Mouse (Mus musculus) CH12.LX (cell line): ENCODE measurements around the gene Rtn4rl2. TPM values are rescaled to one million over a fixed set of nuclear protein-coding genes. Genes with fewer than 3 reads are reported as not detected.

Experiments used
- DNase-seq: peaks from one replicate; pipeline ENCODE4 v3.0.0-alpha.2; 2013; ENCODE audit errors: extremely low read depth
- H3K27ac ChIP-seq: 2 replicates; pipeline ENCODE4 v1.5.1; 2012; ENCODE audit warnings: low read depth, mild to moderate bottlenecking, control low read depth, moderate library complexity; ENCODE audit not compliant: insufficient read depth
- H3K27me3 ChIP-seq: replicated peaks from 2 replicates; pipeline ENCODE3; 2012; ENCODE audit warnings: inconsistent platforms
- H3K36me3 ChIP-seq, 2 experiments: replicated peaks in 1 of 2; 2 replicates each; pipeline versions ENCODE3 to v1.6.1; 2012; ENCODE audit warnings: inconsistent platforms in 1 of 2, low read length in 1 of 2, mild to moderate bottlenecking in 1 of 2, mixed read lengths in 1 of 2, moderate library complexity in 1 of 2; ENCODE audit not compliant: control insufficient read depth in 1 of 2, insufficient read depth in 1 of 2
- H3K4me1 ChIP-seq, 2 experiments: 2 replicates each; pipeline ENCODE4 v1.6.1; 2012; ENCODE audit warnings: inconsistent platforms in 1 of 2, moderate library complexity in 1 of 2; ENCODE audit not compliant: insufficient read depth in 2 of 2, control insufficient read depth in 1 of 2
- H3K4me2 ChIP-seq: 2 replicates; pipeline ENCODE4 v1.6.1; 2012; ENCODE audit warnings: low read depth, mild to moderate bottlenecking, control low read depth; ENCODE audit not compliant: poor library complexity, insufficient read depth, severe bottlenecking
- H3K4me3 ChIP-seq, 3 experiments: fragments of 150-350 bp in 1 of 3; sonication (generic) in 1 of 3; replicated peaks in 1 of 3; 2 replicates each; pipeline versions ENCODE3 to v1.5.1; 2011 to 2012; ENCODE audit warnings: low read depth in 2 of 3, low read length in 2 of 3, mild to moderate bottlenecking in 2 of 3, moderate library complexity in 2 of 3, control low read depth in 1 of 3, improper control_type of control experiment in 1 of 3, inconsistent platforms in 1 of 3, mixed read lengths in 1 of 3; ENCODE audit not compliant: poor library complexity in 1 of 3
- H3K79me2 ChIP-seq: replicated peaks from 2 replicates; pipeline ENCODE4 v1.6.1; 2012; ENCODE audit warnings: mild to moderate bottlenecking, moderate library complexity; ENCODE audit not compliant: control insufficient read depth, poor library complexity, insufficient read depth, severe bottlenecking; ENCODE audit errors: extremely low read depth
- H3K9ac ChIP-seq: 2 replicates; pipeline ENCODE4 v1.6.1; 2012; ENCODE audit warnings: low read depth, mild to moderate bottlenecking, control low read depth, moderate library complexity; ENCODE audit not compliant: insufficient read depth
- H3K9me3 ChIP-seq: replicated peaks from 2 replicates; pipeline ENCODE3; 2012; ENCODE audit warnings: low read length, inconsistent platforms, mixed read lengths
- CTCF ChIP-seq, 2 experiments: IDR thresholded peaks in 1 of 2; conservative IDR thresholded peaks in 1 of 2; 2 replicates each; pipeline ENCODE4 v1.5.1; 2011 to 2012; ENCODE audit warnings: low read depth in 2 of 2, low read length in 2 of 2, improper control_type of control experiment in 1 of 2, inconsistent platforms in 1 of 2, mild to moderate bottlenecking in 1 of 2, moderate library complexity in 1 of 2
- ELF1 ChIP-seq: IDR thresholded peaks from 2 replicates; pipeline ENCODE4 v1.6.1; 2014; ENCODE audit warnings: low read depth, mild to moderate bottlenecking, inconsistent platforms, low read length, improper control_type of control experiment
- EP300 ChIP-seq: IDR thresholded peaks from 2 replicates; pipeline ENCODE4 v1.6.1; 2011; ENCODE audit warnings: low read length, improper control_type of control experiment
- ETS1 ChIP-seq: conservative IDR thresholded peaks from 2 replicates; pipeline ENCODE4 v1.6.1; 2012; ENCODE audit warnings: low read depth, mild to moderate bottlenecking, inconsistent platforms, low read length, improper control_type of control experiment, moderate library complexity
- MAZ ChIP-seq: IDR thresholded peaks from 2 replicates; pipeline ENCODE4 v1.6.1; 2012; ENCODE audit warnings: low read depth, mild to moderate bottlenecking, inconsistent platforms, low read length, improper control_type of control experiment, moderate library complexity
- RAD21 ChIP-seq: IDR thresholded peaks from 2 replicates; pipeline ENCODE4 v1.6.1; 2011; ENCODE audit warnings: low read depth, mild to moderate bottlenecking, low read length, improper control_type of control experiment, moderate library complexity
- SMC3 ChIP-seq: IDR thresholded peaks from 2 replicates; pipeline ENCODE4 v1.6.1; 2011; ENCODE audit warnings: low read depth, low read length, improper control_type of control experiment
- TCF12 ChIP-seq: IDR thresholded peaks from 2 replicates; pipeline ENCODE4 v1.6.1; 2014; ENCODE audit warnings: low read depth, mild to moderate bottlenecking, inconsistent platforms, low read length, improper control_type of control experiment
- ZNF384 ChIP-seq: IDR thresholded peaks from 2 replicates; pipeline ENCODE4 v1.6.1; 2012; ENCODE audit warnings: low read depth, low read length, improper control_type of control experiment, inconsistent platforms
- dilution Hi-C: fragments of 300-500 bp; cut with MboI; formaldehyde crosslinking; loops from 2 replicates; pipeline ENCODE4 v1.14.3; 2020; ENCODE audit warnings: low sequenced_read_pairs; ENCODE audit not compliant: extremely low pct_unique_long_range_greater_than_20kb, extremely low pct_ligation_motif_present
- in situ Hi-C: fragments of 300-500 bp; cut with MboI; formaldehyde crosslinking; loops from 3 replicates; pipeline ENCODE4 v1.14.3; 2019; ENCODE audit warnings: low sequenced_read_pairs, low pct_ligation_motif_present, low pct_unique_long_range_greater_than_20kb, mixed read lengths
- polyA plus RNA-seq: library from polyadenylated mRNA; unstranded; fragments of >175 nt; gene quantifications from 2 replicates; pipeline ENCODE4 v1.2.1, GENCODE M21; 2012; ENCODE audit warnings: low read depth; ENCODE audit not compliant: insufficient read length
- total RNA-seq, 2 experiments: library from RNA; depleted of rRNA; stranded (reverse); fragments of 300-350 nt in 1 of 2; fragments of >200 nt in 1 of 2; gene quantifications; 2 replicates each; pipeline ENCODE4 v1.2.3; 2012 to 2014

Gene Rtn4rl2
- total and polyA plus RNA-seq, 3 experiments, result not detected

- H3K9me3 ChIP-seq, result peaks cover 4% of the 10 kb centered on the region
- no peaks in the 10 kb centered on the region for H3K79me2 ChIP-seq
- H3K4me1 ChIP-seq, result peaks cover 0 to 13% of the 10 kb centered on the region in 2 experiments; a peak in 2 of 4 replicates
- dilution Hi-C loops (no loop called here), in situ Hi-C loops (loop anchor here (25.0 kb wide), 1 partner anchor 348 kb away; no protein-coding TSS in a partner anchor)
- no peak overlapping the region for H3K4me3 ChIP-seq
- H3K27me3 ChIP-seq, result peaks cover 35% of the 10 kb centered on the region
- peak; percentile 12 for DNase-seq
- TF ChIP-seq TCF12, result 0 out of 2 replicates have a peak, but pooled peaks have one; percentile 25
- no peak for TF ChIP-seq CTCF (conservative IDR thresholded peaks at IDR 0.05 in 1 of 2, IDR thresholded peaks at IDR 0.05 in 1 of 2; ENCODE audit: low read depth in 2 of 2, low read length in 2 of 2)
- TF ChIP-seq ETS1, result no peak
- TF ChIP-seq ZNF384, result peak; percentile 77
- no peak overlapping the region for H3K9ac ChIP-seq
- no peaks in the 10 kb centered on the region for H3K36me3 ChIP-seq
- no peak overlapping the region for H3K27ac ChIP-seq
- peak overlapping the region; percentile 45 for H3K4me2 ChIP-seq
Observed at GRCm38 (mm10) chr2:84889316-84890044, 3.0 kb upstream of the Rtn4rl2 start.

GRCm38 (mm10) chr2:84888657-84889315 is 2.3 kb upstream of the Rtn4rl2 start:
- Histone ChIP-seq H3K4me2 (peak overlapping the region; percentile 84), H3K4me3 (no peak overlapping the region), H3K9ac (no peak overlapping the region), H3K36me3 (no peaks in the 10 kb centered on the region), H3K4me1 (peaks cover 0 to 13% of the 10 kb centered on the region in 2 experiments; a peak in 2 of 4 replicates), H3K79me2 (no peaks in the 10 kb centered on the region), H3K27ac (no peak overlapping the region), H3K27me3 (peaks cover 36% of the 10 kb centered on the region), H3K9me3 (peaks cover 4% of the 10 kb centered on the region)
- dilution Hi-C loops (no loop called here), in situ Hi-C loops (loop anchor here (25.0 kb wide), 1 partner anchor 349 kb away; no protein-coding TSS in a partner anchor)
- peak; percentile 66 for DNase-seq
- peak; percentile 41 for TF ChIP-seq RAD21
- TF ChIP-seq ELF1, result peak; percentile 51; the same call in 1 of the 2 replicates
- TF ChIP-seq CTCF (conservative IDR thresholded peaks at IDR 0.05 in 1 of 2, IDR thresholded peaks at IDR 0.05 in 1 of 2; ENCODE audit: low read depth in 2 of 2, low read length in 2 of 2), result peak; percentile 31 to 72; a peak in 3 of 4 replicates
- TF ChIP-seq EP300, result no peak
- 0 out of 2 replicates have a peak, but pooled peaks have one; percentile 33 for TF ChIP-seq MAZ
- TF ChIP-seq SMC3, result peak; percentile 62
